Mouse (Mus musculus): ENCODE data around the gene Trappc2l.
"Not testable (repeated sequence)": the region's sequence is repeated elsewhere in the genome, so short reads cannot be mapped to it uniquely, and the experiment has no call there.

Gene Trappc2l

DNA sequence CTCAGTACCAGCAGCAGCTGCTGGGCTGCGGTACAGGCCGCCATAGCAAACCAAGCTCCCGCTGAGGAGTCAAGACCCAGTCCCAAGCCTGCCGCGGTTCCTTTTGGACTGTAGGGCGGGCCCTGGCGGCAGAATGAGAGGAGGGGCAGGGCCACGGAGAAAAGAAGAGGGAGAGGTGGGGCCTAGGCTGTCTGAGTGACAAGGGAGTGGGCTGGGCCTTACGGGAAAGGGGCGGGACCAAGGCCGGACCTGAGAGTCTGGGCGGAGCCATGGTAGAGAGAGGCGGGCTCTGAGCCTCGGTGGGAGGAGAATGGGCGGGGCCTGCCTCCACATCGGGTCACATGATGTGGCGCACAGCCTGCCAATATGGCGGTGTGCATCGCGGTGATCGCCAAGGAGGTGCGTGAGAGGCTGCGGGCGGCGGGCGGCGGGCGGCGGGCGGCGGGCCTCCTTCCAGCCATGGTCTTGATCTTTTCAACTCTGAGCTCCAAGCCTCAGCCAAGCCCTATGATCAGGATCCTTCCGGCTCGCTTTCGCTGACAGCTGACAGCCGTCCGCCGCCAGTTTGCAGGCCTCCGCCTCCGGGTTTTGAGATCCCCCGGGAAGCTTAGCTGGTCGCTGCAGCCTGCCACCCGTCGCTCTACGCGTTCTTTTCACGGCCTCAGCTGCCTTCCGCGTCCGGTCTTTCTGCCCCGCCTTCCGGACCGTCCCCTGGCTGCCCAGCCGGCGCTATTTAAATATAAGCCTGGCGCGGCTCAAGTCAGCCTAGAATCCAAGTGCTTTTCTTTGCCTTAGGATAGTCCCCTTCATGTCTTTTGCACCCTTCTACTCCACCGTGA is at the start of gene Trappc2l, which contains the start of gene Galns:
Gene Trappc2l (plus strand): TSS at position 346 of the 839 bp plus-strand sequence.
Gene Galns (minus strand): TSS at position 169 of the 839 bp plus-strand sequence.
- DNase-seq (ENCODE audit: low read depth), result peak; percentile 93

DNA sequence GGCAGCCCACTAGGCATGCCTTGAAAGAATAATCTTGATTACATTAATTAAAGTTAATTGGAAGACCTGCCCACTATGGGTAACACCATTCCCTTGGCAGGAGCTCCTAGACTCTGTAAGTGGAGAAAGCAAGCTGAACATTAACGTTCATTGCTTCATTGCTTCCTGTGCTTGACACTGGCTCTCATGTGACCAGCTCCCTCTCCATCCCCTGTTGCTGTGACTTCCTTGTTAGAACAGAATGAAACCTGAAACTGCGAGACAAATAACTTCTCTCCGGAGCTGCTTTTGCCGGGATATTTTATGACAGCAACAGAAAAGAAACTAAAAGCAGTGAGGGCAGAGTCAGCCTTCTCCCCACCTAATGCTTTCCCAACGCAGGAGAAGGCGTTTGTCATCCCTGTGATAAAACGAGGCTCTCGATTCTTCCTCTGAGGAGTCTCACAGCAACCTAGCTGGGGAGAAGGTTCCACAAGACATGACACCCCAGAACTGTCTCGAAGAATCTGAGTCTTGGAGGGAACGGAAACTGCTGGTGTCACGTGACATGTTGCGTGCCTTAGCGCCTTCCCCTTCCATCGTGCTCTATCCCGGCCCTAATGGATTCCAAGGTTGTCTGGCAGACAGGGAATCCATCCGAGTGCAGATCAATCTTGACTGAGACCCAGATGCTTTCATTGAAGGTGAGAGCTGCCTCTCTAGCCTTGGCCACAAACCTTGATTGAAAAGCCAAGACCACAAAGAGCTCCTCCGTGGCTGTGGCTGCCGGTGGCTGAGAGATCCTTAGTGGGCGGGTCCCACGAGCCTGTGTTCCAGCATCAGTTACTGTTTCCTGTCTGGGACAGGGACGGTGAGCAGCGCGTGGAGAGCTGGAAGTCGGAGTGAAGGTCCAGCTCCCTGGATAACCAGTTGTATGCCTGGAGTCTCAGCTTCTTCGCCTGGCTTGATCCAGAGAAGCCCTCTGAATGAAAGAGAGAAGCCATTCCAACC is 46.8 kb upstream of the Trappc2l start:
- no peak for DNase-seq (ENCODE audit: low read depth)

- no peak for DNase-seq (ENCODE audit: low read depth)
These were observed 44.7 kb upstream of the Trappc2l start for GRCm38 (mm10) chr8:122566766-122567165.

DNA sequence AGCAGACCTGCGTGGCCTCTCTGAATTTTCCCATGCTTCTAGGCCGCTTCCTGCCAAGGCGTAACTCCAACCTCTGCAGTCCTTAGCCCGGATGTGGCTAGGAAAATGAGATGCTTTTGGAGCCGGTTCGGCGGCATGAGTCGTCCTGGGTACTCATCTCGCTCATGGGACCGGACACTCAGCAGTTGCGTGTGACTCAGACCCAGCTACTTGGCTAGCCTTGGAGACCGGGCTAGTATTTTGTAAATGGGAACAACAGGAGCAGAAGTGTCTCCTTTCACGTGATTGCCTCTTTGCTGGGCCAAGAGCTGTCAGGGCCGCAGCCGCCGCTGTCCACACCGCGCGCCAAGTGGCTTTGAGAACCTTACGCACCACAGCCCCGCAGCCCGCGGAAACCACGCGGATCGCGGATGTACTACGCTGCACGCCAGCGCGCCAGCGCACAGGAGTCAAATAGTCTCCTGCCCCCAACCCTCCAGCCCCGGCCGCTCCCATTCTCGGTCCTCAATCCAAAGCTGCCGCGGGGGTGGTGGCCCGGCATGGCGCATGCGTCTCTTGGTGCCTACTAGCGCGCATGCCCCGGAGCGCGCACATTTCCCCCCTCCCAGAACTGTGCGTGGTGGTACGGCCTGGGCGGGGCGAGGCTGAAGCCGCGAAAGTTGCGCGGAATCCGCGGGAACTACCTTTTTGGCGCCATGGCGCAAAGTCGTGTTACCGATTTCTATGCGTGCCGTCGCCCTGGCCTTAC is 43.9 kb upstream of the Trappc2l start, which contains the start of gene Cdt1:
Gene Cdt1 (plus strand): TSS at position 655 of the 748 bp plus-strand sequence.
- DNase-seq (ENCODE audit: low read depth), result peak; percentile 98

DNA sequence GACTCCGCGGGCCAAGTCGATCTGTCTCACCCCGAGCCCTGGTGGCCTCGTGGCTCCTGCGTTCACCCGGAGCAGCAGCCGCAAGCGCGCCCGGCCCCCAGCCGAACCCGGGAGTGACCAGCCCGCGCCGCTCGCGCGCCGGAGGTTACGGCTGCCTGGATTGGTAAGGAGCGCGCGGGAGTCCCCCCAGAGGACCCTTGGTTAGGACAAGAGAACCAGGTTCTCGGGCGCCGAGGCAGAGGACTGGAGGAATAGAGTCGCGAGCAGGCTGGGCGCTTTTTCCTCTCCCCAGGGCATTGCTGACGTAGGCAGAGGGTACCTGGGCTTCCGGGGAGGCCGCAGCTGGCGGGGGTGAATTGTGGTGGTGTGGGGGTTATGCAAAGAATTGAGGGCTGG is 43.3 kb upstream of the Trappc2l start:
- DNase-seq (ENCODE audit: low read depth), result no peak

GRCm38 (mm10) chr8:122568881-122569309 is 42.5 kb upstream of the Trappc2l start:
- DNase-seq (ENCODE audit: low read depth), result no peak

GRCm38 (mm10) chr8:122569329-122569728 is 42.1 kb upstream of the Trappc2l start:
- no peak for DNase-seq (ENCODE audit: low read depth)

DNA sequence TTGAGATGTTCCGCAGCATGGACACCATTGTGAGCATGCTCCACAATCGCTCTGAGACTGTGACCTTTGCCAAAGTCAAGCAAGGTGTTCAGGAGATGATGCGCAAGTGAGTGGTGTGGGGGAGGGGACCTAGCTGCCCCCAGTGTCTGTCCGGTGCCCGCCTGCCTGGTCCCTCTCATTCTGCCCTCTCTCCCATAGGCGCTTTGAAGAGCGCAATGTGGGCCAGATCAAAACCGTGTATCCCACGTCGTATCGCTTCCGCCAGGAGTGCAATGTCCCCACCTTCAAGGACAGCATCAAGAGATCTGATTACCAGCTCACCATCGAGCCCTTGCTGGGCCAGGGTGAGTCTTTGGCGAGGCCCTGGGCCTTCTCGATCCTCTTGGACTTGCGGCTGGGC is 41.4 kb upstream of the Trappc2l start:
- no peak for DNase-seq (ENCODE audit: low read depth)

- no peak for DNase-seq (ENCODE audit: low read depth)
These were observed 40.3 kb upstream of the Trappc2l start for GRCm38 (mm10) chr8:122571153-122571552.

DNA sequence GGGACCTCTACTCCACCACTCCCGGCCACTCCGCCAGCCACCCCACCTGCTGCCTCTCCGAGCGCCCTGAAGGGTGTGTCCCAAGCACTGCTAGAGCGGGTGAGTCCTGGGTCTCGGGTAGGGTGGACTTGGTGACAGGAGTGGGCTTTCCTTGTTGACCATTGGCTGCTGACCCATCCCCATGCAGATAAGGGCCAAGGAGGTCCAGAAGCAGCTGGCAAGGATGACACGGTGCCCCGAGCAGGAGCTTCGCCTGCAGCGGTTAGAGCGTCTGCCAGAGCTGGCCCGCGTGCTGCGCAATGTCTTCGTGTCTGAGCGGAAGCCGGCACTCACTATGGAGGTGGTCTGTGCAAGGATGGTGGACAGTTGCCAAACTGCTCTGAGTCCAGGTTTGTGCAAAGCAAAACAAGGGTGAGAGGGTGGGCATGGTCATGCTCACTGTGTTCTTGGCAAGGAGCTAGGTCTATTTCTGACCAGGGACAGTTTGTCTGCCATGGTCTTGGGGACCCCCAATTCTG is 39.6 kb upstream of the Trappc2l start:
- DNase-seq (ENCODE audit: low read depth), result no peak

- DNase-seq (ENCODE audit: low read depth), result no peak
These were observed 38.7 kb upstream of the Trappc2l start for GRCm38 (mm10) chr8:122572751-122573150.

- not testable (repeated sequence) for DNase-seq (ENCODE audit: low read depth)
These were observed 38.3 kb upstream of the Trappc2l start for GRCm38 (mm10) chr8:122573176-122573575.

DNA sequence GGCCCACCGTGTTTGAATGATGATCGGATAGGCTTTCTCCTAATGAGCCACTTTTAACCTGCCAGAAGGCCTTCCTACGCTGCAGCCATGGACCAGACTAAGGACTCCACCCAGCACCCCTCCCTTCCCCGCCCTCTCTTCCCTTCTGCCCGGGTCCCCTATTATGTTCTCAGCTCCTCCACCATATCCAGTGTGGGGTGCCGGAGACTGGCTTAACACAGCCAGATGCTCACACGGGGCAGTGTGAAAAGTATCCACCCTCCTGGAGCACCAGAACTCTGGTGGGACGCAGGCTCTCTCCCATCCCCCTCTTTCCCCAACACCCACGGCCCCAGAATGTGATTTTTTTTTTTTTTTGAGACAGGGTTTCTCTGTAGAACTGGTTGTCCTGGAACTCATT is 37.9 kb upstream of the Trappc2l start:
- DNase-seq (ENCODE audit: low read depth), result no peak

GRCm38 (mm10) chr8:122574264-122574663 is 37.2 kb upstream of the Trappc2l start:
- no peak for DNase-seq (ENCODE audit: low read depth)

DNA sequence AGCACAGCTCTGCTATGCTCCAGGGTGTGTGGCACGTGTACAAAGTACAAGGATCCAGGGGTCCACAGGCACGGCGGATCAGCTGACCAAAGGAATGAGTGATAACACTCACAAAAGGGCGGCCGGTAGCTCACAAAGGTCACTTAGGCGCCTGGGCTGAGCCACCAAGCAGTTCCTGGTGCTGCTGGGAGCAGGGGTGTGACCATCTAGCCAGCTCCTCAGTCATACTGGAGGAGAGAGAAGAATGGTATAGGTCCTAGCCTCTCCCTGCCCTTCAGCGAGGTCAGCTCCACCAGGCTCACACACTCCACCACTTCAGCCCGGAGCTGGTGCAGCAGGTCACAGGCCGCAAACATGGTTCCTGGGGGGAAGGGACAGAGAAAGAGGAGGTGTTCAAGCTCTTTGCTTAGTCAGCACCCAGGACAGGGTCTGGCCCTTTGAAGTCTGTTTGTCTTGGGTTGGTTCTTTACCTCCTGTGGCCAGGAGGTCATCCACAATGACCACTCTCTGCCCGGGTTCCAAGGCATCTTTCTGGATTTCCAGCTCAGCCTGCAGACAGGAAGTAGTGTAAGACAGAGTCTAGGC is 36.7 kb upstream of the Trappc2l start:
- DNase-seq (ENCODE audit: low read depth), result no peak

DNA sequence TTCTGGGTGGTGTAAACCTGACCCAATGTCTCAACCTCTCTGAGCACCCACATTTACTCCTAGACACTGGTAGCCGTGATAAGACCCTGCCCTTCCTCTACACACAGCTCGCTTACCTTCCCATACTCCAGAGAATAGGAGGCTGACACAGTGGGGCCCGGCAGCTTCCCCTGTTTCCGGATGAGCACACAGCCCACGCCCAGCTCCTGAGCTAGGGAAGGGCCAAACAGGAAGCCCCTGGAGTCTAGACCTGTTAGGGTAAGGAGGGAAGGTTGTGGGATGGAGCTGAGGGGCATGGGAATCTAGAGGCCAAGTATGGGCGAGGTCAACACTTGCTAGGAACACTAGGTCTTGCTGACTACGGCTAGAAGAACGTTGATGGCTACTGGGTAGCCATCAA is 36.2 kb upstream of the Trappc2l start:
- DNase-seq (ENCODE audit: low read depth), result no peak

DNA sequence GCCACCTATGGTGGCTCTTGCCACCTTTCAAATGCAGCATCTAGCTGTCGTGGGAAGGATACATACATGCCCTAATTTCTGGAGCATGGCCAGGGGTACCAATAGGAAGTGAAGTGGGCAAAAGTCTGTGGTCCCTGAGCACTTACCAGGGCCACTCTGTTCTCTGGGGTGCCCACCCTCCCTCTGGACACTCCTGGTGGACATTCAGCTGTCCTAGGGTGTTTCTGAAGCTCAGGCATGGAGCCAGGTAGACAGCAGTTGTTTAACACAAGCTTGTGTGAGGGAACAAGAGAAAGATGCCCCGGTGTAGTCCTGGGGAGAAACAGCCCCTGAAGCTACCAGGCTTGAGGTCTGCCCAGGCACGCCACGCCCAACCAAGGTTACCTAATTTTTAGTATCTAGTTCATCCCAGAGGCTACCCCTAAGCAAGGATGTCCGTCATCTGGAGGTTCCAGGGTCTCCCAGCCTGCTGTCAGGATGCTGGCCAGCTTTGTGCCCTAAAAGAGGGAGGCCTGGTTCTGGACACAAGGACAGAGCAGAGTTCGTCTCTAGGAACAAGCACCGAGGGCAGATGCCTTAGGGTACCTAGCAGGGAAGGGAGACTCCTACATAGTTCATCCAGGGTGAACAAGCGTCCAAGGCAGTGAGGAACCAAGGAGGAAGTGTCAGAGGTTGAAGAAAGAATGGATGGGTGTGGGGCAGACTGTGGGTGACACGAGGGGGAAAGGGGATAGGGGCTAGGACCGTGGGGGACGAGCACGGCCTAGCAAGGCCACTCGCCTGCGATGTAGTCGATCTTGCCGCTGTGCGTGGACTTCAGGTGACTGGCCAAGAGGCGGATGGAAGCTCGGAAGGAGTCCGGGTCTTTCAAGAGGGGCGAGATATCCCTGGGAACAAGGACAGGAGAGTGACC is 35.4 kb upstream of the Trappc2l start:
- no peak for DNase-seq (ENCODE audit: low read depth)

- peak; percentile 82 for DNase-seq (ENCODE audit: low read depth)
These were observed 34.8 kb upstream of the Trappc2l start, which contains the start of gene Aprt for GRCm38 (mm10) chr8:122576648-122577022. TSS of gene Aprt (minus strand) at chr8:122576909.

DNA sequence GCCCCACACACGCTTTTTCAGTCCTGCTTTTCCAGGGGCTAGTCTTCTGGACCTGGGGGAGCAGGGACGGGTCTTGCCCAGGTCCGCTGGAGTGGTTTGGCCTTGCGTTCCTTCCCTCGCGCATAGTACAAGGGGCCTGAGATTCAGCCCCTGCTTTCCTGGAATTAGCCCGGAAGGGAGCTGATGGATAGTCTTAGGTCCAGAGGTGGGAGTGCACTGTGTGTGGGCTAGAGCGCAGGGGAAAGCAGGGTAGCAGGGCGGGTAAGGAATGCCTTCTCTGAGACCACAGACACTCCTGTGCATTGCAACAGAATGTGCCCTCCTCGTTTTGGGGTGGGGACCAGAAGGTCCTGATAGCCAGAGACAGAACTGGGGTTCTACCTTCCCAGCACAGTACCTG is 34.3 kb upstream of the Trappc2l start:
- DNase-seq (ENCODE audit: low read depth), result no peak

DNA sequence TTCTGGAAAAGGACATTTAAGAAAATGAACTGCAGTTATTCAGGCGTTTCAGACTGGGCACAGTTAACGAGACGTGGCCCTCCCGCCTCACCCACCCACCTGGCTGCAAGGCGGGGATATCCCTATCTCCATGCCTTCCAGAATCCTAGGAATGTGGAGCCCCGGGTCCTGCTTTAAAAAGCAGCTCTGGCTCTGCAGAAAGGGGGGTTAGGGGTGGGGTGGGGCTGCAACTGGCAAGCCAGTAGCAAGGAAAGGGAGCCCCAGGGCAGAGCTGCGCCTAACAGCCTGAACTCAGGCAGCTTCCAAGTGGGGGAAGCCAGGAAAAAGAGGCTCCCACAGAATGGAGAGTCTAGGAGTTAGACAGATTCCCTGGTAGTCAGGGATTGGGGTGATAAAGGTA is 32.2 kb upstream of the Trappc2l start:
- DNase-seq (ENCODE audit: low read depth), result no peak

All from fibroblast of lung, adult 2 months (primary cell).